Mouse (Mus musculus) regulatory T cell (primary cell): ENCODE data around the gene Lrrfip1.

Source experiments
- in situ Hi-C: fragments of 300-600 bp; cut with MboI, MseI; formaldehyde crosslinking; loops from one replicate; pipeline ENCODE4 v1.15.1; 2025; ENCODE audit warnings: high pct_unique_total_duplicates

Lrrfip1 gene

DNA sequence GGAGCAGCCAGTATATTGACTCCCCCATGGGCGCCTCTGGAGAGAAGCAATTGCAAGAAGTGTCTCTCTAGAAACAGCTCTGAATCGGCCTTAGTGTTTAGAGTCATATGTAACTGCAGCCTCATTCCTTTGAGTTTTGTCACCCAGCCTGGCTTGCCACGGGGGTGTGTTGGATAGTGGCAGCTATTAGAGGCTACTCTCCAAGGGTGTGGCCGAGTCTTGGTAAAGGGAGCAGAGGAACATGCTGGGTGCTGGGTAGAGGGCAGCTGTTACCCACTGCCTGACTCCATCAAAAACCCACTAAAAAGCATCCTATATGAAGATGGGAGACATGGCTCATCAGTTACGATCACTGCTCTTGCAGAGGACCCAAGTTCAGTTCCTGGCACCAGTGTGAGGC, 24.7 kb downstream of the Lrrfip1 start:
- in situ Hi-C loops: no loop called here

DNA sequence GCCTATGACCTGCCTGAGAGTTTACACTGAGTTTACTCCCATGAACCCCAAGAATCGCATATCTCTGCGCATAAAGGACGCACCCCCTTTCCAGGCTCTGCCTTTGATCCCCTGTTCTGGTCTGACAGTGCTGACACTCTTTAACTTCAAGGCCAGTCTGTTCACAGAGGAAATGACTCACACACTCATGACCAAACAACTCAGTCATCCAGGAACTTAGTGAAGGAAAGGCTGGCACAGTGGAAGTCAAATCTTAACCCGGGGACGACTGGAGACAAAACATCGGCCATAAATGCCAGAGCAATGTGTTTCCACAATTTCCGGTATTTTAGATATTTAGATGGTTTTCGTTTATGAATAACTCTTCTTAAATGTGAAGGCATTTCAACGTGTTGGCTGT, 25.4 kb downstream of the Lrrfip1 start:
- in situ Hi-C loops: no loop called here

DNA sequence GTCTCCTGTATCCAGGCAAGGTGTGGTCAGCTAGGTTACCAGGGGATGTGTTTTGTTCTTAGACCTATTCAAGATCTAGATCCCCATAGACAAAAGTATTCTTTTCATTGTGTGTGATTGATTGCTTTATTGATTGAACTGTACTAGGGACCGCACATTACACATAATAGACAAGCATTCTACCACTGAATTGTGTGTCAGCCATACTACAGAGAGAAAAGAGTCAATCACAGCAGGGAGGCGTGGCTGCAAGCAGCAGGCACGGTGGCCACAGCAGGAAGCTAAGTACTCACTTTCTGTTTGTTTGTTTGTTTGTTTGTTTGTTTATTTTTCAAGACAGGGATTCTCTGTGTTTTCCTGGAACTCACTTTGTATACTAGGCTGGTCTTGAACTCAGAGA, 25.9 kb downstream of the Lrrfip1 start:
- in situ Hi-C loops: no loop called here

DNA sequence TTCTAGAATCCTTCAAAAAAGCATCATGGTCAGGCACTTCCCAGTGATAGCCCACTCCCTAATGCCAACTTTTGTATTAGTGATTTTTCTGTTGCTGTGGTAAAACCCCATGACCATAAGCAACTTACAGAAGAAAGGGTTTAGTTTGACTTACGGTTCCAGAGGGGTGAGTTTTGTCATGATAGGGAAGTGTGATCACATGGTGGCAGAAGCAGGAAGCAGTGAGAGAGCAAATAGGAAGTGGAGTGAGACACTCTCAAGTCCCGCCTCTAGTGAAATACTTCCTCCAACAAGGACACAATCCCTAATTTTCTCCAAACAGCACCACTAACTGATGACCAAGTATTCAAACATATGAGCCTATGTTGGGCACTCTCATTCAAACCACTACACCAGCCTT, 28.4 kb downstream of the Lrrfip1 start:
- in situ Hi-C loops: no loop called here

DNA sequence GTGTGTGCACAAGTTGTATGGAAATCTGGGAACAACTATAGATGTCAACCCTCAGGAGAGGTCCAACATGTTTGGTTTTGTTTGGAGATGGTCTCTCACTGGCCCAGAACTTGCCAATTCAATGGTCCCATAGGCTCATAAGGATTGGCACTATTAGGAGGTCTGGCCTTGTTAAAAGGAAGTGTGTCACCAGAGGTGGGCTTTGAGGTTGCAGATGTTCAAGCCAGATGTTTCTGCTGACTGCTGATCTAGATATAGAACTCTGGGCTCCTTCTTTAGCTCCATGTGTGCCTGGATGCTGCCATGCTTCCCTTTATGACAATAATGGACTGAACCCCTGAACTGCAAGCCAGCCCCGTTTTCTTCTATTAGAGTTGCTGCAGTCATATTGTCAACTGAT, 31.8 kb downstream of the Lrrfip1 start:
- in situ Hi-C loops: no loop called here

DNA sequence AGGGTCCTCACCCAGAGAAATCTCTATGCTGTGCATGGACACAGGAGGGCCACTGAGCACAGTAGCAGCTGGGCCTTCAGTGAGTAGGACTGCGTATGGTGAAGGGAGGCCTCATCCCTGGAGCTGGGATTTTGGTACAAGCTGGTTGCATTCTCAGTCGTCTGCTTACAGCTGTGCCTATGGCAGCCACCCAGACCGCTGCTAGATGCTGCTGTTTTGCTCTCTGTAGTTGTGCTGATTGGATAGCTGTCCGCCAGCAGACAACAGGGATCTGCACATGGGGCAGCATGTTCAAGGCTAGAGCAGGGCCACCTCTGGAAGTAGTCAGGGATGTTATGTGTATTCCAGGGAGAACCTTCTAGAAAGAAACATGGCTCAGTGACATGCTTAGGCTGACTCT, 33.0 kb downstream of the Lrrfip1 start:
- in situ Hi-C loops: no loop called here

DNA sequence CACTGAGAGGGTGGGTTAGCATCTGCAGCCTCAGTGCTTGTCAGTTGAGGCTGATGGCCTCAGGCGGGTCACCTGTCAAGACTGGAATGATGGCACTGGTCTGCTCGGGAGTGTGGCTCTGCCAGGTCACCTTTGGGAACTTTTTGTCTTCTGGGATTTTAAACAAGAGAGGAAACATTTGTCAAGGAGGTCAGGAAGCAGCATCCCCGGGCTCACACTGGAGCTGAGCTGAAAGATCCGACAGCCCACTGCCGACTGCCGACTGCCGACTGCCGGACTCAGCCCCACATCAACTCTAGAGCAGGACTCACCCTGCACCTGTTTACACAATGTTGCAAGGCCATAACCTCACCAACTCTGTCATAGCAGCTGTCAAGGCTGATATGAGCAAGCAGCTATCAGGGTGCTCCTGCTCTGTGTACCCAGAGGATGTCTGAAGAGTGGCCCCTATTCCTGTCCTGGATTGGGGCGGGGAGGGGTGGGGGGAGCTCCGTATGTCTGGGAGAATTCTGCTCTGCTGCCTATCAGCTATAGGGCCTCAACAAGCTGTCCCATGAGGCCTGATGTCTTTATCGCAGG, 33.9 kb downstream of the Lrrfip1 start:
- in situ Hi-C loops: no loop called here

DNA sequence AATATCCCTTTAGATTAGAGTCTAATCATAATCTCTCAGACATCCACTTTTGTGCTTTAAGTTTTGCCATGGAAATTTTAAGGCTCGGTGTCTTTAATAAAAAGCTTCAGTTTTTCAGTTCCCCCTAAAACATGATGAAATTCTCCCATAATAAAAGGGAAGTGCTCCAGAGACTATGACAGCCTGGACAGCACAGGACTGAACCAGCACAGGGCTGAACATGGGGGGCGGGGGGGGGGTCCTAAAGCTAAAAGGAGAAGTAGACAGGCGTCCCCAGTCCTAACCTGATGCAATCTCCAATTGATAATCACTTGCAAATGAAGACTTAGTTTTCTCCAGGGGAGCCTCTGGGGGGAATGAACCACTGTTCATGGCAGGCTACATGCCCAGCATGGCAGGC, 36.0 kb downstream of the Lrrfip1 start:
- in situ Hi-C loops: no loop called here

DNA sequence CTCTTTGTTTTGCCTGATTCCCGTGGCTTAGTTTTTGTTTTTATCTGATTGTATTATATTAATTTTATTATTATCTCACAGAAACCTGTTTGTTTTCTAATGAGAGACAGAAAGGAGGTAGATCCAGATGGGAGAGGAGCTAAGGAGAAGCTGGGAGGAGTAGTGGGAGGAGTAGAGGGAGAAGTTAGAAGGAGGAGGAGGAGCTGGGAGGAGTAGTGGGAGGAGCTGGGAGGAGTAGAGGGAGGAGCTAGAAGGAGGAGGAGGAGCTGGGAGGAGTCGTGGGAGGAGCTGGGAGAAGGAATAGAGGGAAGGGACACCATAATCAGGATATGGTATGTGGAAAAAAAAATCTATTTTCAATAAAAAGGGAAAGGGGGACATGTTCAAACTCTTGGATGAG, 36.7 kb downstream of the Lrrfip1 start:
- in situ Hi-C loops: no loop called here

DNA sequence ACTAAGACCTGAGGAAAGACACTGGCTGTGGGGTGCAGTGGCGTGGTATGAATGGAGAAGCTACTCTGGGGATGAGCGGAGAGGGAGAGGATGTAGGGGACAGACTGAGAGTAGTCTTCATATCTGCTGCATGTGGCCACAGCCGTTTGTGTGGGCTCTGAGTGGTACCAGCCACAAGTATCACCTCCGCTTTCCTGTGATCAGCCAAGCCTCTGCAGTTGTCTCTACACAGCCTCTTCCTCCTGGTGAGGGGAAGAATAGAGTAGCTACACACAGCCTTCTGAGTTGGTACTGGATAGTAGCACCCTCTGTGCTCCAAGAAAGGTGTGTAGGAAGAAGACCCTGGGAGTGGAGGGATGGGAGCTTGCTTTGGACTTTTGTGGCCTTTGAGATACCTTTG, 38.7 kb downstream of the Lrrfip1 start:
- in situ Hi-C loops: no loop called here

DNA sequence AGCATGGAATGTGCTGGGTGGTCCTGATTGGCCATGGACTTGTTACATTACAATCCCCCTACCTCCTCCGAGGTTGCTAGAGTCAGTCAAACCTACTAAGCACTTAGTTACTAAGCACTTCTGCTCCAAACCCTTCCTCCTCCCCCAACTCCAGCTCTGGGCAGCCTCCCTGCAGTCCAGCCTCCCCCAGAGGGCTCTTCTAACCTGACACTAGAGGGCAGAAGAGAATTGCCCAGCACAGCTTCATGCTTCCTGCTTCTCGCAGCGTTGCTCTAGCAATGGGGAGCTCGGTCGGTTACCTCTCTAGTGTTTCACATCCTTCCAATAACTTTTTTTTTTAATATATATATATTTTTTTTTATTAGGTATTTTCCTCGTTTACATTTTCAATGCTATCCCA, 39.5 kb downstream of the Lrrfip1 start:
- in situ Hi-C loops: no loop called here

DNA sequence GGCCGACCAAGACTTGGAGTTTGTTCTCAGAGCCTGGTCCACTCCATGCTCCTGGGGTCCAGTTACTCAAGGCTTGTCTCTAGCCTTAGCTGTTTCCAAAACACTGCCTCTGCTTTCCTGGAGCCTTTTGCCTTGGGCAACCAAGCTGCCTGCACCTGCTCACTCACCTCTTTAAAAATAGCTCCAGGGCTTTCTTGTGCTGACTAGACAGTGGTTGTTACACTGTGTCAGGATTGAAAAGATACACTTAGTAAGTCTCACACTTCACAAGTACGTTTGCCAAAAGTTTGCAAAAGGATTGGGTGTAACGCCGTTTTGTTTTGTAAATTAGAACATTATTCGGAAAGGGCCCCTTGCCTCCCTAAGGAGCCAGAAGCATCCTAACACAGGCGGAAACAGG, 40.0 kb downstream of the Lrrfip1 start:
- in situ Hi-C loops: no loop called here

DNA sequence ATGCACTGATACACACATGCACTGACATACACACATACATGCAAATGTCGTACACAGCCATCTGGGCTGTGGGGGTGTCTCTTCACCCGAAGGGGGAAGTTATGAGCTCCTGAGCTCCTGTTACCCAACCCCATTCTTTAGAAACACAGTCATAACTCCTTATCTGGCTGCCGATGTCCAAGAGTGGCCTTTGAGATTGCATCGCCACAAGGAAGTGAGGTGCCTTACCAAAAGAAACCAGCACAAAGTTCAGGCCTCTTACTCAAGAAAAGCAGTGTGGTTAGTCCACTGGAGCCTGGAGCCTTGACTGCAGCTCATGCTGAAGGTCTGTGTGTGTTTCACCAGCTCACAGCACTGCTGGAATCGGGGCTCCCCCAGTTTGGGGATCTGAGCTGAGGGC, 43.1 kb downstream of the Lrrfip1 start:
- in situ Hi-C loops: loop anchor here (10.0 kb wide), 1 partner anchor 1967 kb away; the partner anchor contains the start of gene Sh3bp4

DNA sequence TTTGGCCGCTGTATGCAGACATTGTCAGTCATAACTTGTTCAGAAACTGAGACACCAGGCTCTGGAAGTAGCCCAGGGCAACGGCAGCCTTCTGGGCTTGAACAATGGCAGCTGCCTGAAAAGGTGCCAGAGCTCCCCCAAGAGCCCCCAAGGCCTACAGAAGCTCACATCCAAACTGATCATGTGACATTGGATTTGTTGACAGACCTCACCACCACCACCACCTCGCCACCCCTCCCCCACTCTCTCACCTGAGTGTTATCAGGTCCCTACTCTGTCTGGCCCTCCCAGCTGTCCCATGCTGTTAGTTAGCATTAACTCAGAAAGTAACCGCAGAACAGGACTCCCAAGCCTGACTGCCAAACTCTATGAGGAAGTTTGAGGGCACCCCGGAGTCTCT, 44.7 kb downstream of the Lrrfip1 start:
- in situ Hi-C loops: loop anchor here (10.0 kb wide), 1 partner anchor 1968 kb away; the partner anchor contains the start of gene Sh3bp4

DNA sequence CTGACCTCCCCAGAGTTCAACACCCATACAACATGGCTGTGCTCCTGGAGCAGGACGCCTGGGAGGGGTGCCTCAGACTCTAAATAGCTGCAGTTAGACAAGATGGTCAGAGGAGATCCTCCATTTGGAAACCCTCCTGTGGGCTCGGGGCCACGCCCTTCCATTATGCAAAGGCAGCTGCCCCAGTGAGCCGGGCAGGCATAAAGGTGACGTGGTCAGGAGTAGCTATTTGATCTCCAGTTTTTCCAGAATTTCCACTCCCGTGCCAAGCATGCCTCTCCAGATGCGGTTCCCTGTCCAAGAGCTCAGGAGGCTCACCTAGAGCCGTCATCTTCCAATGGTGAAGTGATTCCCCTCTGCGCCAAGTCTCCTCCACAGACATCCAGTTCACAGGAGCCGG, 45.6 kb downstream of the Lrrfip1 start:
- in situ Hi-C loops: loop anchor here (10.0 kb wide), 1 partner anchor 1969 kb away; the partner anchor contains the start of gene Sh3bp4

DNA sequence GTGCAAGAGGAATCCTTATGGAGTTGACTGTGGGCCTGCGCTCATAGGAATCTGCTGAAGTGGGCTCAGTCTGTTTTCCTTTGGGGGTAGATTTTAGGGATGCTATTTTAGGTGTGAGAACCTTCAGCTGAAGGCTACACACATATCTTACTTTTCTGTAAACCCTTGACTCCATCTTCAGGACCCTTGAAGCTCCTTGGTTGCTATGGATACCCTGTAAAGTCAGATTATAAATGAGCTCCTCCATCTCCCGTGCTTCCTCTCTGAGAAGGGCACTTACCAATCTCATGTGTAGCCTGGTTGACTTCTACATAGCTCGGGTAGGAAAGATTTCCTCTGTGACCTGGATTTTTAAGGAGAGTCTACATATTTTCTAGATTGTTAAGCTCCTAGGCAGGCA, 46.1 kb downstream of the Lrrfip1 start:
- in situ Hi-C loops: loop anchor here (10.0 kb wide), 1 partner anchor 1970 kb away; the partner anchor contains the start of gene Sh3bp4

DNA sequence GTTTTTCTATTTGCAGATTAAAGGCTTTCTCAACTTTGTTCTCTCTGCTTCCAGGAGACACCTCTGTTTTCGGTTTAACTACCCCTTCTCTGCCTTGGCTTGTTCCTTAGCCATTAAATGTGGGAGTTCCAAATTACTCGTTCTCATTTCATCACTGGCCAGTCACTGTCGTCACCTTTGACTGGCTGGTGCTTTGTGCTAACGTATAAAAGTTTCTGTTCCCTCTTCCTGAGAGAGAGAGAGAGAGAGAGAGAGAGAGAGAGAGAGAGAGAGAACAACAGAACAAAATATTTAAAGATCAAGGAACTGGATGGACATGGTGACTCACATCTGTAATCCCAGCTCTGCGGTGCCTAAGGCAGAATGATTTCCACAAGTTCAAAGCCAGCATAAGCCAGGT, 47.7 kb downstream of the Lrrfip1 start:
- in situ Hi-C loops: loop anchor here (10.0 kb wide), 1 partner anchor 1971 kb away; the partner anchor contains the start of gene Sh3bp4

DNA sequence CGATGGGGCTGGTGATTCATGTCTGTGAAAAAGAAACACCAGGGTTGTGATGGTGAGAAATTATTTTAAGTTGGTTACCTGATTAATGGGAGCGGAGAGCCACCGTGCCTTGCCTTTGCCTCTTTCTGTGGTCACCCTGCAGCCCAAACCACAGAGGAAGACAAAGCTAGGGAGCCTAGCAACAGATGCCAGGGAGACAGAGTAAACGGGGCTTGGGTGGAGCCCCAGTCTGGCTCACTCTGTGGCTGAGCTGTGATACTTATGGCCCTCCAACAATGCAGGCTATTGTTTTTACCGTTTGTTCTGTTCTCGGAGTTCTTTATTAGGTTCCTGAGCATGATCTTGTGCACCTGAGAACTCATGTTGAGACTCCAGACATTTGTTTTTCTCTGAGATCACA, 50.8 kb downstream of the Lrrfip1 start:
- in situ Hi-C loops: loop anchor here (10.0 kb wide), 1 partner anchor 1974 kb away; the partner anchor contains the start of gene Sh3bp4

DNA sequence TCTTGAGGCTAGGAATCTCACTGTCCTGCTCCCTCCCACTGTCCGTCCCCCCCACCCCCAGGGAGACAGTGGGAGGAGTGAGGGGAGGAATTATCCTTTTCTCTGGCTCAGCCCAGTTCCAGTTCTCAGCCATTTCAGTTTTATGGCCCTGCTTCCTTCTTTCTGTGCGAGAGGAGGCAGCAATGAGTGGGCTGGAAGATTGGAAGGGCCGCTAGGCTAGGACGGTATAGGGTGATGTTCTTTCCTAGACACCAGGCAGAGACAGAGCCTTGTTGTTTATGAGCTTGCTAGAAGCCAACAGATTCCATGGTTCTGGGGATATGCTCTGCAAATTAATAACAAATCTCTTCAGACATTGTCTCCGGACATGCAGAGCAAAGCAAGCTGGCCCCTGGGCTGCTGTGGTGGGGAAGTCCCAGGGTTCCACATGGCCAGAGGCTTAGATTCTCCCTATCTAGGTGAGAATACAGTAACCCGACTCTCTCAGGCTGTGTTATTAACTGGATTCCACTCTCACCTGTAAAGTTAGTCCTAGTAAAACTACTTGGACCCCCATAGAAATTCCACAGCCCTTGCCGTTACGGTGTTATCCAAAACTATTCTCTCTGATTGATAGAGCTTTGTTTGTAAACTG, 53.0 kb downstream of the Lrrfip1 start:
- in situ Hi-C loops: no loop called here

DNA sequence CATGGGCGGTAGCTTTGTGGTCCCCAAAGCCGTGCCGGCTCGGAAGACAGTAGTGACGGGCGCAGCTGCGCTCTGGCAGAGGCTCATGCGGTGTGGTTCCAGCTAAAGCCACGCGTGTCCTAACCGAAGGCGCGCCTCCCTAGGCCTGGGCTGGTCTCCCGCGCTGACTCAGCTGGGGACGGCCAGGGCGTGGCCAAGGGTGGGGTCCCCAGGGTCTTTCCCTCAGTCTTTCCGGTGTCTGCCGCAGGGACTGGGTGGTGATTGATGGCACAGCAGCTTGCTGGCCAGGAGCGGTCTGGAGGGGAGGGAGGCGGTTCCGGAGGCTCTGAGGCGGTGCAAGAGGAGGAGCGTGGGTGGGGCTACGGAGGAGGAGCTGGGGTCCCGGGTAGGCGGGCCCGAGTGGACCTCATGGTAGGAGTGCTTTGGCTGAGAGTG, 54.2 kb downstream of the Lrrfip1 start:
- in situ Hi-C loops: no loop called here

DNA sequence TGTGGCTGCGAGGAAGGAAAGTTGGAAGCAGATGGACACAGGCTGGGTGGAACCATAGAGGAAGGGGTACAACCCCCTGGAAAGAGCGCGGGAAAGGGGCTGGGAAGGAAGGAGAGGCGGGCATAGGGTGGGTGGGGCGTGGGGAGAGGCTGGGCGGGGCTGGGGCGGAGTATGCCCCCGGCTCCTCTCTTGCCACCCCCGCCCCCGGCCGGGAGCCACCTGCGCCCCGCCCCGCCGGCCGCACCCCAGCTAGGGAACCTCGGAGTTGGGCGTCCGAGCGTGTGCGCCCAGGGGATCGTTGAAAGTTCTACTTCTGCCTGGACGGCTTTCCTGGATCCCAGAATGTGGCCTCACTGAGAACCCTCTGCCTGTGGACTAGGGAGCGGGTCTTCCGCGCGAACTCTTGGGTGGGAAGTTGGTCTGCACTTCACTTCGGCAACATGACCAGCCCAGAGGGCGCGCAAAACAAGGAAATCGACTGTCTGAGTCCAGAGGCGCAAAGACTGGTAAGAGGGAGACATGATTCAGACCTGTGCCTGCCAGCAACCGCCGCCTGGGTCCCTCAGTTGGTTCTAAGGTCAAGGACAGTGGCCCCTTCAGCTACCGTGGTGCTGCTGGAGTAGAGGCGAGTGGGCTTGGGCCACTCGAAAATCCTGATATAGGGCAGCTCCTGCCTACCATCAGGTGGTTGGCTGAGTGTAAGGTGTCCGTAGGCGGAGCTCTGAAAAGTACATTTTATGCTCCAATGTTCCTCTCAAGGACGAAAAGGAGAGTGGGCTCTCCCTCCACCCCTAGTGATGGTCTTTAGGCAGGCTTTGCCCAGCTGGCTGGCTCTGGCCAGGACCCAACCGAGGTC, 54.9 kb downstream of the Lrrfip1 start:
- in situ Hi-C loops: no loop called here

DNA sequence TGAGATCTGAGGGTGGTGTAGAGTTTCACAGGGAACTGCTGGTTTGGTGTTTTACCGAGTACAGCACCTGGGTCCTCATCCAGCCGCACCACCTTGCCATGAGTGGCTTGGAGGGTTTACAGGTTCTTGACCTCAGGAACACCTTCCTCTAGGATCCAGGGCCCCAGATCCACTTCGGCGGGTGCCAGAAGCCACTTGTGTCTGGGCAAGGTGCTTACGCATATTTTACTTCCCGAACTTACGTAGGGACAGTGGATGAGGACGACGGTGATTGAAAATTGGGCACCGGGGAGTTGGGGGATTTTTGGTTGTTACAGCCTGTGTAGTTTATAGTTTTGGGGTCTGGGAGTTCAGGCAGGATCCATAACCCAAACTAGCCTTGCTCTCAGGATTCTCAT, 55.5 kb downstream of the Lrrfip1 start:
- in situ Hi-C loops: no loop called here
